ENCODE assay signal across 26 mouse cellular contexts in the genomic region with DNA sequence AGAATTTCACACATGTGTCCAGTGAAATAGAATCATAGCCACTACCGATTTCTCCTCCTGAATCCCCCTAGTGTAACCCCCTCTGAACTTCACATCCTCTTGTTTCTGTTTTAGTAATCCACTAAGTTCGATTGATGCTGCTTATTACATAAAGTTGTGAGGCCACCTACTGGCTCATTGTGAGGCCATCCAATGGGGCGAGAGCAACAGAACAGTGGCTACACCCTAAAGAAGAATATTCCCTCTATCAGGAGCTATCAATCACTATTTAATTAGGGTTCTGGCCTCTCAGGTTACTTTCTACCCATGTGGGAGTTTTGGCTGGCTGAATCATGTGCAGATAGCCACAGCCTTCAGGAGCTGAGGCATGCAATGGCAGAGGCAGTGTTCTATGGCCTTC.
DNase-seq lines count a peak whose midpoint lies in the region; ATAC-seq and TF ChIP-seq lines count a peak whose summit lies in the region.
"Had no signal": no experiment of that assay in that cellular context is flagged by ENCODE, and none has a peak within 500 bp of the region (broad histone marks: within the 10 kb centered on the region; RNA-seq: fewer than 3 reads in every experiment).

No protein-coding gene starts in this region.

- no peak for DNase-seq in forebrain, postnatal 0 days
- DNase-seq in kidney, adult 9 months, result peak; percentile 2
- no peak for DNase-seq in kidney, adult 18-20 months
- DNase-seq in lung, embryonic 14.5 days, result no peak
- no peak for DNase-seq in lung, postnatal 4 days
- peak; percentile 16 for DNase-seq in lung, postnatal 14 days
- no peak for DNase-seq in spleen, postnatal 10 days (ENCODE audit: low spot score in 2 of 2)
- DNase-seq: adrenal gland, postnatal 36 days; cerebellum, adult 11-12 months; cerebellum, postnatal 25 days; embryo, embryonic 11 days; gastrocnemius, postnatal 36 days; heart, postnatal 10 days; kidney, adult 11 months; layer of hippocampus, postnatal 36 days; liver, postnatal 0 days; right cerebral cortex, postnatal 25 days; thymus, adult 2 months had no signal

- H3K4me1 ChIP-seq in forebrain, postnatal 0 days (ENCODE audit: insufficient read depth), result no peaks in the 10 kb centered on the region
- peaks cover 8% of the 10 kb centered on the region; the same call in 1 of the 2 replicates for H3K4me1 ChIP-seq in forebrain, embryonic 15.5 days
- no peaks in the 10 kb centered on the region for H3K4me1 ChIP-seq in lung, embryonic 14.5 days (ENCODE audit: insufficient read depth)
- H3K4me1 ChIP-seq: forebrain, embryonic 12.5 days; hindbrain, embryonic 13.5 days; midbrain, embryonic 13.5 days; stomach, embryonic 15.5 days had no signal

- TF ChIP-seq CTCF in forebrain, postnatal 0 days (IDR thresholded peaks at IDR 0.05; ENCODE audit: low read depth), result peak; percentile 23; the same call in 1 of the 2 replicates
- peak; percentile 42 for TF ChIP-seq CTCF in lung, embryonic 14.5 days (IDR thresholded peaks at IDR 0.05; ENCODE audit: low read depth)

- ATAC-seq in forebrain, postnatal 0 days, result no peak
- no peak for ATAC-seq in forebrain, embryonic 15.5 days (replicated peaks)
- no peak for ATAC-seq in lung, embryonic 14.5 days (ENCODE audit: insufficient read depth)
- ATAC-seq: CD4-positive, CD25-positive, alpha-beta regulatory T cell, adult 4 months; liver, postnatal 0 days; midbrain, embryonic 13.5 days had no signal

- H3K9me3 ChIP-seq in forebrain, postnatal 0 days (ENCODE audit: low read length), result no peaks in the 10 kb centered on the region
- H3K9me3 ChIP-seq in forebrain, embryonic 15.5 days, result no peaks in the 10 kb centered on the region
- H3K9me3 ChIP-seq in lung, embryonic 14.5 days (ENCODE audit: low read depth, low read length), result no peaks in the 10 kb centered on the region
- H3K9me3 ChIP-seq: forebrain, embryonic 12.5 days; G1E; hindbrain, embryonic 13.5 days; midbrain, embryonic 13.5 days; stomach, embryonic 15.5 days had no signal

- H3K36me3 ChIP-seq in forebrain, postnatal 0 days (ENCODE audit: insufficient read depth), result no peaks in the 10 kb centered on the region
- H3K36me3 ChIP-seq in forebrain, embryonic 15.5 days, result no peaks in the 10 kb centered on the region
- H3K36me3 ChIP-seq in lung, embryonic 14.5 days (ENCODE audit: insufficient read depth), result no peaks in the 10 kb centered on the region
- H3K36me3 ChIP-seq: forebrain, embryonic 12.5 days; G1E; hindbrain, embryonic 13.5 days; midbrain, embryonic 13.5 days; stomach, embryonic 15.5 days had no signal

- H3K27ac ChIP-seq in forebrain, postnatal 0 days (ENCODE audit: low read depth, low read length), result no peak overlapping the region
- H3K27ac ChIP-seq in forebrain, embryonic 15.5 days (replicated peaks), result no peak overlapping the region
- H3K27ac ChIP-seq in lung, embryonic 14.5 days (ENCODE audit: low read depth), result no peak overlapping the region
- H3K27ac ChIP-seq: forebrain, embryonic 12.5 days; hindbrain, embryonic 13.5 days; midbrain, embryonic 13.5 days; stomach, embryonic 15.5 days had no signal

- H3K4me3 ChIP-seq in forebrain, postnatal 0 days (ENCODE audit: low read depth, low read length), result no peak overlapping the region
- H3K4me3 ChIP-seq in forebrain, embryonic 15.5 days, result no peak overlapping the region
- no peak overlapping the region for H3K4me3 ChIP-seq in lung, embryonic 14.5 days (ENCODE audit: low read depth, low read length)
- H3K4me3 ChIP-seq: forebrain, embryonic 12.5 days; hindbrain, embryonic 13.5 days; midbrain, embryonic 13.5 days; myocyte; stomach, embryonic 15.5 days had no signal

- WGBS in forebrain, postnatal 0 days, result 43% methylated on average over 3 of the region's 3 CpGs
- WGBS in forebrain, embryonic 15.5 days, result 47% methylated on average over 3 of the region's 3 CpGs
- WGBS in lung, embryonic 14.5 days, result 65% methylated on average over 3 of the region's 3 CpGs

- H3K27me3 ChIP-seq in forebrain, postnatal 0 days (ENCODE audit: insufficient read depth, low read length), result no peaks in the 10 kb centered on the region
- no peaks in the 10 kb centered on the region for H3K27me3 ChIP-seq in forebrain, embryonic 15.5 days
- H3K27me3 ChIP-seq in lung, embryonic 14.5 days (ENCODE audit: insufficient read depth, low read length), result no peaks in the 10 kb centered on the region
- H3K27me3 ChIP-seq: forebrain, embryonic 12.5 days; hindbrain, embryonic 13.5 days; midbrain, embryonic 13.5 days; stomach, embryonic 15.5 days had no signal

- no peak overlapping the region for H3K4me2 ChIP-seq in forebrain, postnatal 0 days (ENCODE audit: low read depth)
- H3K4me2 ChIP-seq in forebrain, embryonic 15.5 days (replicated peaks), result no peak overlapping the region
- H3K4me2 ChIP-seq in lung, embryonic 14.5 days, result no peak overlapping the region
- H3K4me2 ChIP-seq: forebrain, embryonic 12.5 days; hindbrain, embryonic 13.5 days; midbrain, embryonic 13.5 days; stomach, embryonic 15.5 days had no signal

- no peak overlapping the region for H3K9ac ChIP-seq in forebrain, postnatal 0 days
- no peak overlapping the region for H3K9ac ChIP-seq in forebrain, embryonic 15.5 days (replicated peaks)
- H3K9ac ChIP-seq in lung, embryonic 14.5 days, result no peak overlapping the region
- H3K9ac ChIP-seq: forebrain, embryonic 12.5 days; hindbrain, embryonic 13.5 days; liver, postnatal 0 days; midbrain, embryonic 13.5 days; stomach, embryonic 15.5 days had no signal

Comparison
In these comparisons a context has a peak if more than half of its experiments do, and no peak if none do; other contexts are left out.
1. DNase-seq: peak in kidney, adult 9 months (single experiment) and lung, postnatal 14 days (single experiment); none in forebrain, postnatal 0 days (single experiment), kidney, adult 18-20 months (single experiment), lung, embryonic 14.5 days (single experiment), lung, postnatal 4 days (0 of 2) and spleen, postnatal 10 days (0 of 2).